Mouse (Mus musculus) G1E (cell line): Measurements from ENCODE around the gene Xpo5.

Experiments used
- CTCF ChIP-seq: IDR thresholded peaks from 2 replicates; pipeline ENCODE4 v1.5.1; 2012; ENCODE audit warnings: low read depth, low read length, inconsistent platforms, mixed read lengths
- GATA1 ChIP-seq: IDR thresholded peaks from 2 replicates; pipeline ENCODE4 v1.6.1; 2012; ENCODE audit warnings: borderline replicate concordance, low read length, inconsistent platforms, mixed read lengths
- GATA2 ChIP-seq: IDR thresholded peaks from 2 replicates; pipeline ENCODE4 v1.6.1; 2012; ENCODE audit warnings: low read depth, low read length, inconsistent platforms, borderline replicate concordance

DNA sequence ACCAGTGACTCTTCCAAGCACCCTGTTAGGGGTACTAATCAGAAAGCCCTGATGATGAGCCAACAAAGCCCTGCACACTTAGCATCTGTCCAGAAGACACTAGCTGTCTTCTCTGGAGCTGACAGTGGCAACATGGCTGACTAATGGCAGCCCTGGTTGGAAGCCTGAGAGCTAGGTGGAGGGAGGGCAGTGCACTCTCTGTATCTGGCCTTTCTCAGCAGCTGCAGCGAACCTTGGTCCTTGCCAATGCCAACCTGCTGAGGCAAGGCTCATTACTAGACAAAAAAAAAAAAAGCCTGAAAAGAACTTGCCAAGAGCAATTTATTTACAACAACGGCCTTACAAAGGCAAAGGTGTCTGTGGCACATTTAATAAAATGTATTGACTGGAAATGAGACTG lies 41.0 kb downstream of the Xpo5 start:
- TF ChIP-seq GATA2 (no peak), CTCF (no peak), GATA1 (no peak)
